Mouse (Mus musculus) thymus, adult 2 months (tissue): ENCODE measurements around the gene Gm45213. TPM values are rescaled to one million over a fixed set of nuclear protein-coding genes. Genes with fewer than 3 reads are reported as not detected.
A peak's percentile ranks its signal among the peaks of the same experiment; 100 is the strongest.
"Not testable (repeated sequence)": the region's sequence is repeated elsewhere in the genome, so short reads cannot be mapped to it uniquely, and the experiment has no call there.

ENCODE experiments used
- DNase-seq: peaks from one replicate; pipeline ENCODE4 v3.0.0; 2021
- H3K27ac ChIP-seq: fragments of 200-500 bp; 2 replicates; pipeline ENCODE4 v1.5.1; 2012; ENCODE audit warnings: low read length, control low read depth; ENCODE audit not compliant: control insufficient read depth, insufficient read depth
- H3K27me3 ChIP-seq: fragments of 200-500 bp; 2 replicates; pipeline ENCODE4 v1.6.1; 2012; ENCODE audit warnings: mild to moderate bottlenecking, low read length, moderate library complexity, mixed read lengths; ENCODE audit not compliant: control insufficient read depth, insufficient read depth
- H3K36me3 ChIP-seq: fragments of 200-500 bp; 2 replicates; pipeline ENCODE4 v1.6.1; 2012; ENCODE audit warnings: mild to moderate bottlenecking, low read length, moderate library complexity; ENCODE audit not compliant: control insufficient read depth, insufficient read depth
- H3K4me1 ChIP-seq: fragments of 200-500 bp; replicated peaks from 2 replicates; pipeline ENCODE4 v1.6.1; 2012; ENCODE audit warnings: low read length; ENCODE audit not compliant: control insufficient read depth, insufficient read depth
- H3K4me3 ChIP-seq: fragments of 200-500 bp; 2 replicates; pipeline ENCODE4 v1.5.1; 2012; ENCODE audit warnings: mild to moderate bottlenecking, low read length, control low read depth, moderate library complexity; ENCODE audit not compliant: control insufficient read depth, insufficient read depth
- CTCF ChIP-seq: fragments of 200-500 bp; IDR thresholded peaks from 2 replicates; pipeline ENCODE4 v1.5.1; 2012; ENCODE audit warnings: mild to moderate bottlenecking, control low read depth, low read length, moderate library complexity, borderline replicate concordance; ENCODE audit not compliant: control insufficient read depth, poor library complexity, insufficient read depth; ENCODE audit errors: extremely low read depth
- POLR2A ChIP-seq: fragments of 200-500 bp; IDR thresholded peaks from 2 replicates; pipeline ENCODE4 v1.6.1; 2012; ENCODE audit warnings: mild to moderate bottlenecking, low read length, control low read depth, moderate library complexity; ENCODE audit not compliant: control insufficient read depth, poor library complexity, insufficient read depth; ENCODE audit errors: extremely low read depth
- WGBS: fragments of 180-500 bp; shearing (Covaris S2); methylation state at CpG from one replicate; pipeline ENCODE4 v1.1.7; 2018; 5-methylcytosine and 5-hydroxymethylcytosine counted together
- polyA plus RNA-seq: library from polyadenylated mRNA; depleted of rRNA; stranded (reverse); fragments of >200 nt; gene quantifications from 2 replicates; pipeline ENCODE4 v1.2.3, GENCODE M21; 2012

Gene Gm45213
- polyA plus RNA-seq, 1 experiment: not detected

- TF ChIP-seq CTCF (no peak), POLR2A (no peak)
- Histone ChIP-seq H3K27me3 (no peaks in the 10 kb centered on the region), H3K36me3 (no peaks in the 10 kb centered on the region), H3K4me1 (peaks cover 2% of the 10 kb centered on the region; the same call in 1 of the 2 replicates), H3K4me3 (no peak overlapping the region), H3K27ac (no peak overlapping the region)
- WGBS: 94% methylated on average over 12 of the region's 12 CpGs
- DNase-seq: no peak
Measured at GRCm38 (mm10) chr7:66048446-66049230, 5.2 kb downstream of the Gm45213 start.

DNA sequence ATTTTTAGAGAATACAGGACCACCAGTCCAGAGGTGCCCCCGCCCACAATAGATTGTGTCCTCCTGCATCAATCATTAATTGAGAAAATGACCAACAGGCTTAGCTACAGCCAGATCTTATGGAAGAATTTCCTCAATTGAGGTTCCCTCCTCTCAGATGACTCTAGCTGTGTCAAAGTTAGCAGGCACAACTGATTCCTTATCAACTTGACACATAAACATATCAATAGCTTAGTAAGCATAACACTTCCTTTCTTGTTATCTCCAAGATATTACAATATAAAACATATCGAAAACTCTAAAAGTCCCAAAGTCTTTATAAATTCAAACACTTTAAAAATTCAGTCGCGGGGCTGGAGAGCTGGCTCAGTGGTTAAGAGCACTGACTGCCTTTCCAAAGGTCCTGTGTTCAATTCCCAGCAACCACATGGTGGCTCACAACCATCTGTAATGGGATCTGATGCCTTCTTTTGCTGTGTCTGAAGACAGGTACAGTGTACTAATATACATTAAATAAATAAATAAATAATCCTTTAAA, 10.6 kb downstream of the Gm45213 start:
- 94% methylated on average over 4 of the region's 4 CpGs for WGBS
- Histone ChIP-seq H3K4me1 (no peaks in the 10 kb centered on the region), H3K36me3 (no peaks in the 10 kb centered on the region), H3K27ac (no peak overlapping the region), H3K27me3 (no peaks in the 10 kb centered on the region), H3K4me3 (no peak overlapping the region)
- no peak for DNase-seq
- TF ChIP-seq POLR2A (no peak), CTCF (no peak)

- H3K4me3 ChIP-seq, H3K36me3 ChIP-seq, H3K4me1 ChIP-seq, H3K27me3 ChIP-seq, H3K27ac ChIP-seq, DNase-seq: not testable (repeated sequence)
- WGBS: 16% methylated on average over 2 of the region's 2 CpGs
Measured at GRCm38 (mm10) chr7:66055356-66055755, 12.0 kb downstream of the Gm45213 start.

- no peak for DNase-seq
- peaks cover 9% of the 10 kb centered on the region for H3K36me3 ChIP-seq
- TF ChIP-seq CTCF (no peak), POLR2A (no peak)
- H3K4me3 ChIP-seq: peak within 1 kb of the TSS; percentile 74
- WGBS: 85% methylated on average over 1 of the region's 1 CpGs
- H3K4me1 ChIP-seq: peaks cover 7% of the 10 kb centered on the region; the same call in 1 of the 2 replicates
- H3K27ac ChIP-seq: no peak within 1 kb of the TSS
- H3K27me3 ChIP-seq: no peaks in the 10 kb centered on the region
Measured at GRCm38 (mm10) chr7:66058703-66059102, 15.3 kb downstream of the Gm45213 start, which contains the start of gene Snrpa1. Snrpa1 (plus strand) TSS chr7:66059003.

DNA sequence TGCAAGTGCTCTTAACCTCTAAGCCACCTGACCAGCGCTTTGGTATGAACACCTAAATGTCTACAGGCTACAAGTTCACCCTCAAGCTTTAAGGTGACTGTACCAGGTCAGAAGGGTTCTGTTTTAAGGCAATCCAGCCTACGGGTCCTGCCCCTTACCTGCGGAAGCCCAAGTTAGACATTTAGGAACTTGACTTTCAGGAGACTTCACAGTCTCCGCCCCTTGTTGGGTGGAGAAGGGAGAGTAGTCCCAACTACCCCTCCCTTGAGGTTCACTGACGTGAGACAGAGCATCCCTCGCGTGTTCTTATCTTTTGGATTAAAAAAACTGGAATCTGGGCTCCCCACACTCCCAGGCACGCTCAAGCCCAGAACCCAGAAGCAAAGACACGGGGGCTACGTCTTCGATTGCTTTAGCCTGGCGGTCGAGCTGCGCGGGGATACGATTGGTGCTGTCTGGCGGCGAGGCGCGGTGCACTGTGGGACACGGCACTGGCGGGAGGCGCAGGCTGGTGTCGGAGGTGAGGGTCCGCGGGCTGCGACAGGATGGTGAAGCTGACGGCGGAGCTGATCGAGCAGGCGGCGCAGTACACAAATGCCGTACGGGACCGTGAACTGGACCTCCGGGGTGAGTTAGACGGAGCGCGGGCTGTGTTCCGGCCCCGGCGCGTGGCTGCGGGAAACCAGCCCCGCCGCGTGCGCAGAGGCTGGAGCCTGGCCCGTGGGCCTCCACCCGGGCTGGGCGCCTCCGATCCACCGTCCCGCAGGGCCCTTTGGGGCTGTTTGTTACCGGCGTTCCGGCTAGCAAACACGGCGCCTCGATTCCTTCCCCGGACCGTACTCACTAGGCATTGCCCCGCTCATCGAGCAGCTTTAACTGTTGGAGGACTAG, 16.9 kb downstream of the Gm45213 start:
- H3K36me3 ChIP-seq: peaks cover 17% of the 10 kb centered on the region
- H3K27me3 ChIP-seq: no peaks in the 10 kb centered on the region
- WGBS: under 1% methylated on average over 64 of the region's 64 CpGs
- peak; percentile 72; the same call in 1 of the 2 replicates for TF ChIP-seq POLR2A
- no peak for TF ChIP-seq CTCF
- no peak overlapping the region for H3K27ac ChIP-seq
- H3K4me3 ChIP-seq: peak overlapping the region; percentile 74
- peaks cover 7% of the 10 kb centered on the region; the same call in 1 of the 2 replicates for H3K4me1 ChIP-seq
- DNase-seq: peak; percentile 94

DNA sequence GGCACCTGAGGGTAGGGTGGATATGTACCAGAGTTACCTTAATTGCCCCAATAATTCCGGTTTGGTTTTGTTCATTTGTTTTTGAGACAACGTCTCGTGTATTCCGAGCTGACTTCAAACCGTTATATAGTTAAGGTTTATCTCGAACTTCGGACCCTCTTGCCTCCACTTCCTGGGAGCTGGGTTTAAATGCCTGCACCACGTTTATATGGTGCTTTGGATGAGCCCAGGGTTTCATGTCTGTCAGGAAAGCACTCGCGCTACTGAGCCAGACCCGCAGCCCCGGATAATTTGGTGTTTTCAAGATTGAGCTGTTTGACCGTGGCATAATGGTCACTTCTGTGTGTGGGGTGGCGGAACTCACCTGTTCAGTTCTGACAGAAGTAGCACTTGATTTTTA, 17.7 kb downstream of the Gm45213 start:
- Histone ChIP-seq H3K27me3 (no peaks in the 10 kb centered on the region), H3K36me3 (peaks cover 22% of the 10 kb centered on the region), H3K4me1 (peaks cover 7% of the 10 kb centered on the region; the same call in 1 of the 2 replicates), H3K4me3 (peak overlapping the region; percentile 74), H3K27ac (no peak overlapping the region)
- under 1% methylated on average over 14 of the region's 14 CpGs for WGBS
- TF ChIP-seq CTCF (no peak), POLR2A (no peak)
- DNase-seq: no peak
